Mouse (Mus musculus): ENCODE data around the gene Hnrnpc. TPM values are rescaled to one million over a fixed set of nuclear protein-coding genes. Genes with fewer than 3 reads are reported as not detected.

Hnrnpc gene
- polyA plus RNA-seq, 1 experiment, result 254 TPM

DNA sequence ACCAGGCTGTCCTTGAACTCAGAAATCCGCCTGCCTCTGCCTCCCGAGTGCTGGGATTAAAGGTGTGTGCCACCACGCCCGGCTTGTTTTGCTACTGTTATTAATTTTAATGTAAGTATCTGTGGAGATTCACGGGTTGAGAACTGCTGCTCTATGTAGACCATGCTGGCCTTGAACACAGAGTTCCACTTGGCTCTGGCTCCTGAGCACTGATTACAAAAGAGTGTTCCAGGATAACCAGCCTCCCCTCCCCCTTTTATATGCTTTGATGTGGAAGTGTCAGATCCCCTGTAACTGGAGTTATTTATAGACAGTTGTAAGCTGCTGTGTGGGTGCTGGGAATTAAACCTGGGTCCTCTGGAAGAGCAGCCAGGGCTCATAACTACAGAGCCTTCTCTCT is 13.4 kb upstream of the Hnrnpc start:
- TF ChIP-seq POLR2A (IDR thresholded peaks at IDR 0.05; ENCODE audit: borderline replicate concordance, insufficient read depth, low read length), result no peak
- TF ChIP-seq CTCF (IDR thresholded peaks at IDR 0.05; ENCODE audit: borderline replicate concordance, insufficient read depth, low read depth, low read length), result no peak
- no peak overlapping the region for H3K27ac ChIP-seq (ENCODE audit: insufficient read depth, low read length)
- no peaks in the 10 kb centered on the region; the same call in 1 of the 2 replicates for H3K4me1 ChIP-seq (ENCODE audit: control insufficient read depth, insufficient read depth, low read length)
- 98% methylated on average over 5 of the region's 5 CpGs for WGBS
- H3K27me3 ChIP-seq (ENCODE audit: control insufficient read depth, insufficient read depth, low read length), result no peaks in the 10 kb centered on the region
- no peak for DNase-seq
- no peak overlapping the region for H3K4me3 ChIP-seq (replicated peaks; ENCODE audit: insufficient read depth, low read depth, low read length)

DNA sequence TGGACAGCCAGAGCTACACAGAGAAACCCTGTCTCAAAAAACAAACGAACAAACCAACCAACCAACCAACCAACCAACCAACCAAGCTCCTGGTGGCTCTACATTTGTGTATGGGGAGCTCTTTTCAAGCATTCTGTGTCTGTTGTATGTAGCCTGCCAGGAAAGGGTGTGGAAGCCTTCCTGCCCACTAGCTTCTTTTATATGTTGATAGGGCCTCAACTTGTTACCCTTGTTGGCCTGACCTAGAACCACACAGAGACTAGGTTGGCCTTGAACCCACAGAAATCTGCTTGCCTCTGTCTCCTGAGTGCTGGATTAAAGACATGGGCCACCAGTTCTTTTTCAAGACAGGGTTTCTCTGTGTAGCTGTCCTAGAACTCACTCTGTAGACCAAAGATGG is 10.3 kb upstream of the Hnrnpc start:
- DNase-seq, result no peak
- Histone ChIP-seq H3K4me1 (ENCODE audit: control insufficient read depth, insufficient read depth, low read length) (no peaks in the 10 kb centered on the region; the same call in 1 of the 2 replicates), H3K27ac (ENCODE audit: insufficient read depth, low read length) (no peak overlapping the region), H3K27me3 (ENCODE audit: control insufficient read depth, insufficient read depth, low read length) (no peaks in the 10 kb centered on the region), H3K4me3 (replicated peaks; ENCODE audit: insufficient read depth, low read depth, low read length) (no peak overlapping the region)
- 80% methylated on average over 1 of the region's 1 CpGs for WGBS
- TF ChIP-seq CTCF (IDR thresholded peaks at IDR 0.05; ENCODE audit: borderline replicate concordance, insufficient read depth, low read depth, low read length) (no peak), POLR2A (IDR thresholded peaks at IDR 0.05; ENCODE audit: borderline replicate concordance, insufficient read depth, low read length) (no peak)

DNA sequence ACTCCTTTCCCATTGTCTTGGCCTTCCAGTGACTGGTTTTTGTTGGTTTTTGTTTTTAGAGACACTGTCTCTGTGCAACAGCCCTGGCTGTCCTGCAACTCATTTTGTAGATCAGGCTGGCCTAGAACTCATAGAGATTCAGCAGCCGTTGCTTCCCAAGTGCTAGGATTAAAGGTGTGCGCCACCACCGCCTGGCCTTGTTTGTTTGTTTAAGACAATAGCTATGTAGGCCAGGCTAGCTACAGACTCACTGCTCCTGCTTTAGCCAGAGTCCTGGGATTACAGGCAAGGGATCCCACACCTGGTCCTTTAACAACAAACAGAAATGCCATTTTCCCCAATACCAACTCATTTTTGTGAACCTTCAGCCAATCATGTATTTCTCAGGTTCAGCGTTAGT is 6.5 kb upstream of the Hnrnpc start, which contains the start of gene Rpgrip1:
Gene Rpgrip1, plus strand, starts transcription at position 359 of the 400 bp plus-strand sequence.
- Histone ChIP-seq H3K4me3 (replicated peaks; ENCODE audit: insufficient read depth, low read depth, low read length) (no peak within 1 kb of the TSS), H3K27ac (ENCODE audit: insufficient read depth, low read length) (no peak within 1 kb of the TSS), H3K27me3 (ENCODE audit: control insufficient read depth, insufficient read depth, low read length) (no peaks in the 10 kb centered on the region), H3K4me1 (ENCODE audit: control insufficient read depth, insufficient read depth, low read length) (no peaks in the 10 kb centered on the region; the same call in 1 of the 2 replicates)
- DNase-seq, result no peak
- TF ChIP-seq CTCF (IDR thresholded peaks at IDR 0.05; ENCODE audit: borderline replicate concordance, insufficient read depth, low read depth, low read length), result no peak
- no peak for TF ChIP-seq POLR2A (IDR thresholded peaks at IDR 0.05; ENCODE audit: borderline replicate concordance, insufficient read depth, low read length)
- WGBS, result 95% methylated on average over 4 of the region's 4 CpGs

DNA sequence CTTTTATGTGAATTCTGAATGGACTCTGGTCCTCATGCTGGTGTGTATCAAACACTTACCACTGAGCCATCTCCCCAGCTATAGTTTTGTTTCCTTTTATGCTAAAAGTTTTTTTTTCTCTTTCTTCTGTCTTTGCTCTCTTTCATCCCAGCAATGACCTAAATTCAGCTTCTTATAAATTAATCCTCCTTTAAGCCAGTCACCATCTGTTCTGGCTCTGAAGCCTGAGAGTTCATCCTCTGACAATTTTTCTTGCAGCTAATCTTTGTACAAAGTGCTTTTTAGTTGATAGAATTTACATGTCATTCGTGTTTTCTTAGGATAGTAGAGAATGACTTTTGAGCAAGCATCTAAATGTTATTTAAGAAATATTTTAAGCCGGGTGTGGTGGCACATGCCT is 4.2 kb upstream of the Hnrnpc start:
- H3K27ac ChIP-seq (ENCODE audit: insufficient read depth, low read length), result no peak overlapping the region
- DNase-seq, result no peak
- WGBS, result 79% methylated on average over 2 of the region's 2 CpGs
- H3K4me3 ChIP-seq (replicated peaks; ENCODE audit: insufficient read depth, low read depth, low read length), result no peak overlapping the region
- TF ChIP-seq CTCF (IDR thresholded peaks at IDR 0.05; ENCODE audit: borderline replicate concordance, insufficient read depth, low read depth, low read length) (no peak), POLR2A (IDR thresholded peaks at IDR 0.05; ENCODE audit: borderline replicate concordance, insufficient read depth, low read length) (no peak)
- no peaks in the 10 kb centered on the region; the same call in 1 of the 2 replicates for H3K4me1 ChIP-seq (ENCODE audit: control insufficient read depth, insufficient read depth, low read length)
- H3K27me3 ChIP-seq (ENCODE audit: control insufficient read depth, insufficient read depth, low read length), result no peaks in the 10 kb centered on the region

DNA sequence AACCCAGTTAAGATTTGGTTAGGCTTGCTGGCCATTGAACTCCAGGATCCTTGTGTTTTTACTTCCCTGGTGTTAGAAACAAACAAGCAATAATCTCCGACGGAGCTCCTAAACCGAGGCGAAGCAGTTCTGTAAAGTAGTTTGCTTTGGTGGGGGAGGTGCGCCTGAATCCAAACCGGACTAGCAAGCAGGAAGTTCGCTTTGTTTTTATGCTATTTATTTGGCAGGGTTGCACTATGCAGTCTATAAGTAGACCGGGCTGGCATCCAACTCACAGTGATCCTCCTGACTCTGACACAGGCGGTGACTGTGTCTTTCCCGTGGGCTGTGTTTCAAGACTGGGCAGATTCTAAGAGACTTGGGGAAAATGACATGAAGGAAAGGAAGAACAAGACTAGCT is 2.9 kb upstream of the Hnrnpc start:
- DNase-seq, result peak; percentile 70 to 86
- WGBS, result 5% methylated on average over 10 of the region's 10 CpGs
- Histone ChIP-seq H3K27me3 (ENCODE audit: control insufficient read depth, insufficient read depth, low read length) (no peaks in the 10 kb centered on the region), H3K4me3 (replicated peaks; ENCODE audit: insufficient read depth, low read depth, low read length) (no peak overlapping the region), H3K4me1 (ENCODE audit: control insufficient read depth, insufficient read depth, low read length) (no peaks in the 10 kb centered on the region; the same call in 1 of the 2 replicates), H3K27ac (ENCODE audit: insufficient read depth, low read length) (peak overlapping the region; percentile 40)
- no peak for TF ChIP-seq CTCF (IDR thresholded peaks at IDR 0.05; ENCODE audit: borderline replicate concordance, insufficient read depth, low read depth, low read length)
- TF ChIP-seq POLR2A (IDR thresholded peaks at IDR 0.05; ENCODE audit: borderline replicate concordance, insufficient read depth, low read length), result no peak

DNA sequence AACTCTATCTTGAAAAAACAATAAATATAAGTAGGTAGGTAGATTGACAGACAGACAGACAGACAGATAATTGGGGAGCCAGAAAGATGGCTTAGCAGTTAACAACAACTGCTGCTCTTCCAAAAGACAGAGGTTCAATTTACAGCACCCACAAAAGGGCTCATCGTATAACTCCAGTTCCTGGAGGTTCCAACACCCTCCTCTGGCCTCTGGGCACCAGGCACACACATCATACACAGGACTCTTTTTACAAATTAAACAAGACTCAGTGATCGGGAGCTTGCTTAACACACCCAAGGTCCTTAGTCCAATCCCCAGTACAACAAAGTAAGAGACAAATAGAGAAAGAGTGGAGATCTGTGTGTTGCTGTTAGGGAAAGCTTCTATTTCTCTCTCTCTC is 1.5 kb upstream of the Hnrnpc start:
- TF ChIP-seq POLR2A (IDR thresholded peaks at IDR 0.05; ENCODE audit: borderline replicate concordance, insufficient read depth, low read length) (no peak), CTCF (IDR thresholded peaks at IDR 0.05; ENCODE audit: borderline replicate concordance, insufficient read depth, low read depth, low read length) (no peak)
- H3K27ac ChIP-seq (ENCODE audit: insufficient read depth, low read length), result no peak overlapping the region
- no peak overlapping the region for H3K4me3 ChIP-seq (replicated peaks; ENCODE audit: insufficient read depth, low read depth, low read length)
- no peaks in the 10 kb centered on the region; the same call in 1 of the 2 replicates for H3K4me1 ChIP-seq (ENCODE audit: control insufficient read depth, insufficient read depth, low read length)
- no peaks in the 10 kb centered on the region for H3K27me3 ChIP-seq (ENCODE audit: control insufficient read depth, insufficient read depth, low read length)
- 87% methylated on average over 2 of the region's 2 CpGs for WGBS
- DNase-seq, result no peak

DNA sequence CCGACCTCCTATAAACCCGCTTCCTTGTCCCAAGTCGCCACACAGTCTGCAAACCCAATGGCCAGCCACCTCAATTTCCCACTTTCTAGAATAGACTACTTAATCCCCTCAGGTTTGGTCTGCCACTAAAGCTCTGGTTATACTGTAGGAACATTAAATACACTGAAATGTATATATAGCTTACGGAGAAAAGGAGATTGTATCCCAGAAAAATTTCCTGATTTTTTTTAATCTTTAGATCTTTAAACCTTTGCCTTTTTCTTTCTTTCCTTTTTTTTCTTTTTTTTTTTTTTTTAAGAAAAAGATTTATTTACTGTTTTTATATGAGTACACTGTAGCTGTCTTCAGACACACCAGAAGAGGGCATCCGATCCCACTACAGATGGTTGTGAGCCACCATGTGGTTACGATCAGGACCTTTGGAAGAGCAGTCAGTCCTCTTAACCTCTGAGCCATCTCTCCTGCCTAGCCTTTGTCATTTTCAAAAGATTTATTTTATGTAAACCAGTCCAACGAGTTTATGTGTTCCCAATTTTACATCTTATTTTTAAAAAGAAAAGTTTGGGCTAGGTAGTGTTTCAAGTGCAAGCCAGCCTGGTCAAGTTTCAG is 953 bp upstream of the Hnrnpc start:
- TF ChIP-seq CTCF (IDR thresholded peaks at IDR 0.05; ENCODE audit: borderline replicate concordance, insufficient read depth, low read depth, low read length), result no peak; the same call in 1 of the 2 replicates
- no peak for TF ChIP-seq POLR2A (IDR thresholded peaks at IDR 0.05; ENCODE audit: borderline replicate concordance, insufficient read depth, low read length)
- Histone ChIP-seq H3K27me3 (ENCODE audit: control insufficient read depth, insufficient read depth, low read length) (no peaks in the 10 kb centered on the region), H3K27ac (ENCODE audit: insufficient read depth, low read length) (peak overlapping the region; percentile 85), H3K4me3 (replicated peaks; ENCODE audit: insufficient read depth, low read depth, low read length) (peak overlapping the region; percentile 49), H3K4me1 (ENCODE audit: control insufficient read depth, insufficient read depth, low read length) (no peaks in the 10 kb centered on the region; the same call in 1 of the 2 replicates)
- peak in 1 of 2 experiments; percentile 36 for DNase-seq
- WGBS, result 28% methylated on average over 7 of the region's 7 CpGs

DNA sequence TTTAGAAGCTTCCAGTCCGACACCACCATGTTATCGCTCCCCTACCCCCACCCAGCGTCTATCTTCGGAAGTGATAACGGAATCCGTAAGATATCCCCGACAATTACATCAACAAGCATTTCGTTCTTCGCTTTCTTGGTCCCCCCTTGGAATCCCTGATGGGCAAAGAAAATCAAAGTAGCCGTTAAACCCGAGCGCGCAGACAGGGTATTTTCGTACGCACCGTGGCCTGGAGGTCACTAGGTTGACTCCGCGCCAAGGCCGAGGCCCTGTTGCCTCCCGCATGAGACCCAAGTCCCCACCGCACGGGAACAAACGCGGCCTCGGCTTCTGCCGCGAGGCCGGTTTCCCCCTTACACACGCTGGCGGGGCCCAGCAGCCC is 363 bp downstream of the Hnrnpc start:
- no peaks in the 10 kb centered on the region for H3K27me3 ChIP-seq (ENCODE audit: control insufficient read depth, insufficient read depth, low read length)
- peak overlapping the region; percentile 89 for H3K4me3 ChIP-seq (replicated peaks; ENCODE audit: insufficient read depth, low read depth, low read length)
- TF ChIP-seq CTCF (IDR thresholded peaks at IDR 0.05; ENCODE audit: borderline replicate concordance, insufficient read depth, low read depth, low read length) (no peak), POLR2A (IDR thresholded peaks at IDR 0.05; ENCODE audit: borderline replicate concordance, insufficient read depth, low read length) (no peak)
- no peak for DNase-seq
- under 1% methylated on average over 30 of the region's 30 CpGs for WGBS
- H3K27ac ChIP-seq (ENCODE audit: insufficient read depth, low read length), result peak overlapping the region; percentile 80
- peaks cover 2% of the 10 kb centered on the region; the same call in 1 of the 2 replicates for H3K4me1 ChIP-seq (ENCODE audit: control insufficient read depth, insufficient read depth, low read length)
